Mouse (Mus musculus) MN1 (cell line): ENCODE data around the gene Fam19a1.
"Not testable (repeated sequence)": the region's sequence is repeated elsewhere in the genome, so short reads cannot be mapped to it uniquely, and the experiment has no call there.

Experiments used
- DNase-seq: peaks from one replicate; pipeline ENCODE4 v3.0.0-alpha.2; 2016; ENCODE audit warnings: low spot score

Fam19a1 gene

DNA sequence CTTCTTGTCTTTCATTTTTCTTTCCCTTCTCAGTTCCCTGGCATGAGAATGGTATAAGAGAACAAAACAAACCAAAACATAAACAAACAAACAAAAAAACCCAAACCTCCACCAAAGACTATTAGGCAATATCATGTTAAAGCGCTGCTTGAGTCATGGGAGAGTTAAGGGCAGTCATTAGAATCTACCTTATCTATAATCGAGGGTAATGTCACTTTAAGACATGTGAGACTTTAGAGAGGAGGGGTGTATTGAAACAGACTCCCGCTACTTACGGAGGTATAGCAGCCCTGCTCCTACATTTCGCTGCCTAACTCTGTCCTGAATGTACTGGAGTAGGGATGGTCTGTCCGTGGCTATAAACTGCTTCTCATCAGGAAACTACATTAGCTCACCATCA lies at the start of gene Fam19a1:
Gene Fam19a1, plus strand, starts transcription at position 301 of the 400 bp plus-strand sequence.
- DNase-seq: no peak

DNA sequence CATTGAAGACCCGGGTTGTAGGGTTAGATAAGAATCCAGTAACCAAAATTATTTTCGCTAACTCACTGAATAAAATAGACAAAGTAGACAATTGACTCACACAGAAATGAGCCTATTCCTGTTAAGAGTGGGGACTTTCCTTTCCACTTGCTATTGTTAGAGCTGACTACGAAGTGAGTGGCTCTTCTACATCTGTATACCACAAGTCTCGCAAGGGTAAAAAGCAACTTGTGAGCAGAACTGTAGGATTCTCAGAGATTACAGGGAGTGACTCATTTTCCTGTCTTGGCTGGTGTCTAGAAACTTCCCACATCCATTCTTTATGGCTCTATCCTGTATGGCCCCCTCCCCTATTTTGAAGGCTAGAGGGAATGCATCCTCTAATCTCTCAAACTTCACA lies 41.9 kb upstream of the Fam19a1 start:
- no peak for DNase-seq

DNA sequence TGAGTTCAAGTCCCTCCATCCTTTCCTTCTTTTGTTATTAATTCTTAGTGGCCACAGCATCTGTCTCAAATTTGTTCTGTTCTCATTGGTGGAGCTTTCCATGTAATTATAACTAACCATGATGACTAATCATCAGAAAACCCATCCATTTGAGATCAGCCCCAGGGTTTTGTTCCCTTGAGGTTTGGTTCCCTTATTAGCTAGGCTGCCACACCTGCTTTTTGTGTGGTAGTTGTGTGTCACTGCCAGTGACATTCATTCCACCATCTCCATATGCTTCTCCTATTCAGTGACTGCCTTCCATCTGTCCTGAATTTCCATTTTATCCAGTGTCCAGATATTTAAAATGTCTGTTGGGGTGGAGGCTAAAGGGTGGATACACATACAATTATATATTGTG lies 41.4 kb upstream of the Fam19a1 start:
- no peak for DNase-seq

DNA sequence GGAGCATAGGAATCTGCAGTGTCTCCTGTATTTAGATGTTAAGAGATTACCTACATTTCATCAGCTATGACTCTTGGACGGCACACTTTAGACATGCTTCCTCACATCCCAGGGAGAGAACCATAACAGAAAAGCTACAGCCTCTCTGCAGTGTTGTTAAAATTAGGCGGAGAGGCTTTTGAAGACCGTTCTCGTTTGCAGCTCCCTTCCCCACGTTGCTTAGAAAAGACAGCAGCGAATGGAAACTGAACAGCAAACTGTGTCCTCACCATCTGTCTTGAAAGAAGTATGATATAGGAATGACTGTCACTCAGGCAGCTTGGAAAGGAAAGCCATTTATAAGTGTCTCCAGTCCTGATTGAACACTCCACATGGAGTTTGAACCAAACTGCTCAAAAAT lies 23.0 kb upstream of the Fam19a1 start:
- DNase-seq: no peak

DNA sequence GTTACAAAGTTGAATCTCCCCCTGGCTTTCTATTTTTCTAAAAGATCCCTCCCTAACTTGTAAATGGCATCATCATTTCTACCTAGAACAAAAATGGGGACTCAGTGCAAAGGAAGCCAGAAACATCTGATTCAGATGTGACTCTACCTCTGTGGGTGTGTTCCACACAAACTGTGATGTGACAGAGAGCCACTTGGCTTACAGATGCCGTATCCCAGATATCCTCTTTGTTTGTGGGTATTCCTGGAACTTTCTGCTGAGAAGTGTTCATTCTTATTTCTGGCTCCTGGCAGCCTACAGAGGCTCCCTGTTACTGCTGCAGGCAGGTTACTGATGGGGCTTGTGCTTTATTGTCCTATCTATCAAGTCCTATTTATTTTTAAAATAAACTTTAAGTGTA lies 19.2 kb upstream of the Fam19a1 start:
- DNase-seq: no peak

DNA sequence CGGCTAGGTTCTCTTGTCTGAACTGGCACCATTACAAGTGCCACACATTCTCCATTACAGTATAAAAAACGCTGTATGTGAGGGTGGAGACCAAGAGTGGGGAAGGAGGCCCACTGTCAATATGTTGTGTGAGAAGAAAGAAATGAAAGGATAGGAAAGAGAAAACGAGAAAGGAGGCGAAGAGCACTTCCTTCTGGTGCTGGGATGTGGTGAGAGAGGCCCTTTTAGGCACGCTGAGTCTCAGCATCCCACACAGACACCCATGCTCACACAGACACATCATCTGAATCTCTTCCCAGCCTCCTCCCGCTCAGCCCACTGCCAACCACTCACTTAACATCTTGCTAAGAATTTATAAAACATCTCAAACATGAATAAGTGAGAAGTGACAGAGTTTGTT lies 14.7 kb upstream of the Fam19a1 start:
- no peak for DNase-seq

DNA sequence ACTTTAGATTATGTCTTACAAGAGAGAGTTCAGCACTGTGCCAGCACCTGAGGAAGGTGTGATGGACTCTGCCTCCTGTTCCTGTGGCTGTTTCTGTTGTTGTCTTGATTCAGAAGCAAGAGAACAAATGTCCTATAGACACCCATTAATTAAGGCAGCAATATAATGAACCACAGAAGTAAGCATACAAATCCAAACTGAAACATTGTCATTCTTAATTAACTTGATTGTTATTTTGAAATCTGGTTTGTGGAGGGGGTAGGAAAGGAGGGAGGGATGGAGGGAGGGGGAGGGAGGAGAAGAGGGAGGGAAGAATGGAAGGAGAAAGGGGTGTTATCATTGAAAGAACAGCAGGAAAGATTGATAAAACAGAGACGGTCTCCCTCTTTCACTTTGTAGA lies 1.3 kb upstream of the Fam19a1 start:
- DNase-seq: no peak

DNA sequence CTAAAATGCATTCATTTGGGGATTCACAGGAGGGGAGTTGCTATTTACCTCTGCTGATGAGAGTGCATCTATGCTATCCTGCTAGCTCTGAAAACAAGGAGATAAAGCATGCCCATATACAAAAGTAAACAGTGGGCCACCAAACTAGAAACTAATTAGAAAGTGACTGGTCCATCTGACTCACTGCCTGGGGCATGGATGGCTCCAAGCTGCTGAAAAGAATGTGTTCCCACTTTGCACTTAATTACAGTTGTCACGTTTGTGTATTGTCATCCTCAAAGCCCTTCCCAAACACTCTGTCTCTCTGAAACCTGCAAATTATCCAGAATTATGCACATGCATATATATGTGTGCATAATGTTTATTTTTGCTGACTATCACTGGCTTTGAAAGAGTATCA lies 1.2 kb downstream of the Fam19a1 start:
- no peak for DNase-seq

DNA sequence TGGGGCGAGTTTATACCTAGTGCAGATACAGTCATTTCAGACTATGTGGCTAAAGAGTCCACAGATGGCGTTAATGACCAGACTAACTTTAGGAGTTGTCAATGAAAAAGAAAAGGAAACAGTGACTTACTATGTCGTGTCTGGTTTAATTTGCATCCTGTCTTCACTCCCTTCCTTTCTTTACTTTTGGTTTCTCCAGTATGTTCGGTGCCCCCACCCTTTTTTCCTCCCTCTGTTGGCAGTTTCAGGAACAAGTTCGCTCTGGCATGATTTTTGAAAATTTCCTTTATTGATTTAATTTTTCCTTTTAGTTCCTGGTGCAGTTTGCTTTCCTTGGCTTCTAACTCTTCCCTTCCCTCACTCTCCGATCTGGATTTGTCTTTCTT lies 3.2 kb downstream of the Fam19a1 start:
- DNase-seq: no peak

DNA sequence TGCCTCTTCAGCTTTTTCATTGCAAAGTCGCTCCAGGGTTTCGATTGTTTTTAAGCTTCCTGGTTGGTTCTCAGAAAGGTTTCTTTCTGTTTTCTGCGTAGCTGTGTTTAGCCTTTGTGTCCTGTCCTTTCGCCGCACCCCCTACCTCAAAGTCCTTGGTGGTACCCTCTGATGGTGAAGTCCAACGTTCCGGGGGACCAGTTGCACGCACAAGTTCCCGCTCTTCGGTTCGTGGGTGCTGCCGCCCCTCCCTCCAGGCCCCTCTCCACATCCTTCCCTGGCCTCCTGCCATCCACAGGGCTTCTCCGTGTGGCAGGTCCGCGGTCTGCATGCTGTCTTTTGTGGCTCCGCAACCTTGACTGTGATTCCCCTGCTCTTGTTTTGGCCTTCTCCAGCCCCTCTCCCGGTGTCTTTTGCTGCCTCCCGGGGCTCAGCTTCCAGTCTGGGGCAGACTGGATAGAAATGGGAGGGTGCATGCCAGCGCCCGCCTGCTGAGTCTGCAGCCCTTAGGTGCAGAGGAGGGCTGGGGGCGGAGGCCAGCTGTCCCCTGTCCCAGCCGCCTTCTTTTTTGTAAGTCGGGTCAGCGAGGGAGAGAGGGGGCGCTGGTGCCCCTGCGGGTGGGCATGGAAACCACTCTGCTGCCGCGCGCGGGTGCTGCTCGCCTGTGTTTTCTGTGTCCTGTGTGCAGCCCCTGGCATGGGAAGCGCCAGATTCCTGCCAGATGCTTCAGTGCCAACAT lies 3.7 kb downstream of the Fam19a1 start:
- no peak for DNase-seq

DNA sequence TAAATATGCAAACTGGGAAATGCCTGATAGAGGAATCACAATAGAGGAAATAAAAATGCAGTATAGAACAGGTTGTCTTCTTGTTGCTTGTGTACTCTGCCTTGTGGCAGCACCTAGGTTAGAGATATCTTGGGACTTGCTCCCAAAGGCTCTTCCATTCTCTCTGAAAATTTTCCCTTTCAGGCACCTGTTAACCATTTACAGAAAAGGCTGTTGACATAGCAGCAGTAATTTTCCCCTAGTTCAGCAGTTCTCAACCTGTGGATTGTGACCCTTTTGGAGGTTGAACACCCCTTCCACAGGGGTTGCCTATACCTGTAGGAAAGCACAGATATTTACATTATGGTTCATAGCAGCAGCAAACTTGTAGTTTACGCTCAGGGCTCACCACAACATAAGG lies 30.4 kb downstream of the Fam19a1 start:
- no peak for DNase-seq

DNA sequence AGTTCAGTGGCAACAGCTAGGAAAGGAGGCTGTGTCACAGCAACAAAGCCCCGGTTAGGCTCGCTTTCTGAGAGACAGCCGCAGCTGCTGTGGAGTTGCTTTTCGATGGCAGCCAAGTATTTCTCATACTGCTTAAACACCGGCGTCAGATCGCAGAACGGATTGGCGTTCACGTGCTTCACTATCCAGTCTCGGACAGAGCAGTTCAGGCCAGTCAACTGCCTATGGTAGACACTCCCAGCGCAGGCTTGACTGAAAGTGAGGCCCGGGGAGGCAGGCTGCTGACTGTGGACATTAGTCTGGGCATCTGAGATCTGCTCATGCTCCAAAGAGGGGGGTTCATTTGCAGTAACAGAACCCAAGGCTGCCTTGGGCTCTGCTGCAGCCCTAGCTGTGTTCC lies 52.4 kb downstream of the Fam19a1 start:
- no peak for DNase-seq

DNA sequence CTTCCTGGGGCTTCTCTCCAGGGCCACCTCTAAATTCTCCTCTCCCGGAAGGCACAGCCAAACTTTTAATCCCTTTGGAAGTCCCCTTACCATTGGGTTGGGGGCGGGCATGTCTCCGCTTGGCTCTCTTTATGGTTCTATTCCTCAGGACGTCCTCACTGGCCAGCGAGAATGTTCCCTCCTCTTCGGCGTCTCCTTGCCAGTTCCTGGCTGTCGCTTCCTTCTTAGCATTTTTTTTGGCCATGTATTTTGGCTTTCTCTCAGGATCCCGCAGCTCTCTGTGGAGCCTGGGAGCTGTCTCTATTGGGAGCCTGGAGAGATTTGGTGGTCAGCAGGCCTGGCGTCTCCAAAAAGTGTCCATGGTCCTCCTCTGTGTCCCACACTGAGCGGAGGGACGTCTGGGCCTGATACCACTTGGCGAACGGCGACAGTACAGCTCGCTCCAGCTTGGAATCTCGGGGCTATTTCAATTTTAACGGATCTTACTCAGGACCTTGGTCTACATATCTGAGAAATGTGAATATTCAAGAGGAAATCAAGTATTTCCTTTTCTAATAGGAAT lies 52.9 kb downstream of the Fam19a1 start, which contains the start of gene 1700123L14Rik:
Gene 1700123L14Rik, minus strand, starts transcription at position 426 of the 562 bp plus-strand sequence.
- no peak for DNase-seq

DNA sequence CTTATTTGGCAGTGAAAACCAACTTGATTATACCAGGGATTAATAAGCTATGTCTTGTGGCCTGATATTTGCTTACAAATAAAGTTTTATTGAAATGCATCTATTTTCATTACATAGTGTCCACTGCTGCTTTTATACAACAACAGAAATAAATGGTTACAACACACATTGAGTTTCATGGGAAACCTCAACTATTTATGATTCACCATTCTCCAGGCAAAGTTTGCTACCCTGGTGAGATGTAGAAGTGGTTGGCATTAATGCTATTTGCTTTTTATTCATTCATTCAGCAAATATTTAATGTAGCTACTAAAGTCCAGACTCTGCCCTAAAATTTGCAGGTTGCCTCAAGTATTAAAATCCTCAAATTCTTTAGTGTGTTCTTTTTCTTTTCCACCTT lies 54.1 kb downstream of the Fam19a1 start:
- DNase-seq: no peak

DNA sequence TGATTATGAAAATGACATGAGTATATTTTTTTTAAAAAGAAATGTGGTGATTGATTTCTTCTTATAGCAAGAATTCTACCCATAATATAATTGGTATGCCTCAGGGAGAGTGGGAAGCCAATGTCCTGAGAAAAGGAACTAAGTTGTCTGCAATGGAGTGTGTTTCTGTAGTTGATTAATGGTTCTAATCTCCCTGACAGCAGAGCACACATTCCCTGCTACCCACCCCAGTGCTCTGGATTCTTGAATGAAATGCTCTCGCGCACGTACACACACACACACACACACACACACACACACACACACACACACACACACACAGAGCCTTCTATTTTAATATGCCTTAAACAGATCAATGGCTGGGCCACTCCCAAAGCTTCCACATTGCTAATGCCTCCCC lies 60.7 kb downstream of the Fam19a1 start:
- DNase-seq: no peak

DNA sequence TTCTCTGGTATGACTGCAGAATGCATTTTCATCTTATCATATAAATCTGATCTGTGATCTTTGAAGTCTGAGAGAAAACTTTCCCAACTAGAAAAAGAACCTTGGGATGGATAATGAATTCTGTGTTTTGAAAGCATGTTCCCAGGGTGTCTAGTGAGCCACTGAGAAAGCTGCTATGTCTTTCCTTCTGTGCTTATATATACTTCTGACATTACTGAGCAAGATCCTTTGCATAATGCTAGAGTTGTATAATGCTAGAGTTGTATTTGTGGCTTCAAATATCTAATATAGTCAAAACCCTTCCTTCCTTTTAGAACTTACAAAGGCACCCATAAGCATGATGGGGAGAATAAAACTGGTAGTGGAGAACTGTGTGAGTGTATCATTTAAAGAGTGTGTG lies 65.6 kb downstream of the Fam19a1 start:
- DNase-seq: no peak

DNA sequence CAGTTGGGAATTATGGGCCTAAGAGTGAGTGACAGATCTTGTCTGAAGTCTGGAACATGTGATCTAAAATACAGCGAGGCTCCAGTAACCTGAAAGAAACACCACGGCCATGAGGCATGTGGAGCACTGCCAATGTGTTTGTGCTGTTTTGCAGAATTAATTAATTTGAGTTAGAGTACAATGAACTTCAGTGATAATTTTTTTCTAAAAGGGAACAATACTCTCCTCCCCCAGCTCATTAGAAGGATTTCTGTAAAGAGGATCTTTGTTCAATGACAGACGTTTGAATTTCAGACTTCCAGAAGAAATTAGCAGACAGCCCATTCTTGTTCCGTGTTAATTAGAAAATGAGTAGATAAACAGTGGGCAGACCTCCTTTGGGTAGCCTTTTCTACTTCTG lies 70.4 kb downstream of the Fam19a1 start:
- DNase-seq: no peak

DNA sequence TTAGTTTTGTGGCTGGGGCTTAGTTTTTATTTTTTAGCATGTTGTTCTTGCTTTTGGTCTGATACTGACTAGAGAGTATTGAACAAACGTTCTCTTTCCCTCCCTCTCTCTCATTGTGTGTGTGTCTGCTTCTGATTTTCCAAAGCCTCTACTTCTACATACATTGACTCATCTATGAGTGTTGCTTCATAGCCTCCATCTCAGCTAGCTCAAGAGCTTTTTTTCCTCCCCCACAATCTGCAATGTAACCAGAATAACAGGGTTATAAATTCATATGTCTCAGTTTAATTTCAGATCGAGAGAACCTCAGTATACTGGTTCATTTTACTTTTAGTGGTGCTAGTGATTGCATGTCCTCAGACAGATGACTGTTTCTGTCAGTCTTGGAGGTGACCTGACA lies 73.6 kb downstream of the Fam19a1 start:
- DNase-seq: no peak

DNA sequence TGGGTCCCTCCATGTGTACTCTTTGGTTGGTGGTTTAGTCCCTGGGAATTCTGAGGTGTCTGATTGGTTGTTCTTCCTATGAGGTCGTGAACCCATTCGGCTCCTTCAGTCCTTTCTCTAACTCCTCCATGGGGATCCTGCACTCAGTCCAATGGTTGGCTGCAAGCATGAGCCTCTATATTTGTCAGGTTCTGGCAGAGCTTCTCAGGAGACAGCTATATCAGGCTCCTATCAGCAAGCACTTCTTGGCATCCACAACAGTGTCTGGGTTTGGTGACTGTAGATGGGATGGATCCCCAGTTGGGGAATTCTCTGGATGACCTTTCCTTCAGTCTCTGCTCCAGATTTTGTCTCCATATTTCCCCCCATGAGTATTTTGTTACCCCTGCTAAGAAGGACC lies 86.0 kb downstream of the Fam19a1 start:
- DNase-seq: not testable (repeated sequence)

DNA sequence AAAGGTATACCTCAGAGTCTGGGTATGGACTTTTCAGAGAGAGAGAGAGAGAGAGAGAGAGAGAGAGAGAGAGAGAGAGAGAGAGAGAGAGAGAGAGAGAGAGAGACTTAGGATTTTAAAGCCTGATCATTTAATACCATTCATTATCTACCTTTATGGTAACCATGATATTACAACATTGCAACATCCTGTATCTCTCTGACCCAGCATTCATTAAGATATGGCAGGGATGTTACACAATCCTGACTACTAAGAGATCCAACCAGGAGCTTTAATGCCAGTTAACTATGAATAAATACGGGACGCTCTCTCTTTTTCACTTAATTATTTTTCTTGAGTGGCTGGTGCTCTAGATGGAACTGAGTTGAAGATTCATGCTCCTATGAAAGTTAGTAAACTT lies 92.4 kb downstream of the Fam19a1 start:
- DNase-seq: no peak

DNA sequence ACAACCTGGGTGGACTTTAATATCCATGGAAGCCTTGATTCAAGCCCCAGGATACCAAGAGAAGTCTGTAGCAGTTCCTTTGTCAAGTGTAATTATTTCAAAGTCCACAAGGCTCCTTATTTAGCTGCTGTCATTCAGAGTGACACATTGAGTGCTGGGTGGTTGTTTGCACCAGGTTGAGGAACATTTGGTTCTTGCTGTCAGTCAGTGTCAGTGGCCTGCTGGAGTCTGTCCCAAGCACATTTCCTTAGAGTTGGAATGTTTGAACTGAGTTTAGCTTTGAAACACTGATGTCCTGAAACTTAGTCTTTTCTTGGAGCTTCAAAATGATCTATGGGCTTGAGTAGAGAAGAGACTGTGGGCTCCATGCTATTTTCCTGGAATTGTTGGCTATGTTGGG lies 121.9 kb downstream of the Fam19a1 start:
- DNase-seq: no peak

DNA sequence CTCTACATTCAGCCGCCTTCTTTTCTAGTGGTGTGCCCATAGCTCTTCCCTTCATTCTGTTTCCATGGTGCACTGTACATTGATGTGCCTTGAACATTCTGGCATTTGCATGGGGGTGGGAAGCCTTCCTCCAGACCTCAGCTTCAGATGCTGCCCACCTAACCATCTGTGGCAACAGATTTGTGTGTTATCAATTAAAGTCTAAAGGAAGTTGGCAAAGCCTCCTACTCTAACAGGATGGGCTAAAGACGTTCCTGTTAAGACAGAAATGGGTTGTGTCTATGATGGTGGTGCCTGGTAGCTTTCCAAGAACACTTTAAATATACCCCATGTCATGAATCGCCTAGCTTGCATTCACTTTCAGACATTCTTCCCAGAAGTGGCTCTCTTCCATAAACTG lies 131.4 kb downstream of the Fam19a1 start:
- no peak for DNase-seq

DNA sequence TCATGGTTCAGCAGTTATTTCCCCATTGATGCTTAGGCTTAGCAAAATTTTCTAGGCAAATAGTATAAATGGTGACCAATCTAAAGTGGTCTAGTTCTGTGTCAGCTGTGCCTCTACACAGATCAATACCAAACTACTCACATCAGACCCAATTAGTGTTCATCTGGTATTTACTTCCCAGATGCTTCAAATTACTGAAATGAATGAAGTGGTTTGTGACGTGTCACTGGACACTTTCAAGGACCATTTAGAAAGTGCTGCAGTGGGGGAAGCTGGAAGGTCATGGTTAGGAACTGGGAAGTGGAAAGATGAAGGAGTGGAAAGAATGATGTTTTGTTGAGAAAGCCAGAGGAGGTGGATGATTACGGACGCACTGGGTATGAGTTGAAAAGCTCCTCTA lies 139.0 kb downstream of the Fam19a1 start:
- no peak for DNase-seq

DNA sequence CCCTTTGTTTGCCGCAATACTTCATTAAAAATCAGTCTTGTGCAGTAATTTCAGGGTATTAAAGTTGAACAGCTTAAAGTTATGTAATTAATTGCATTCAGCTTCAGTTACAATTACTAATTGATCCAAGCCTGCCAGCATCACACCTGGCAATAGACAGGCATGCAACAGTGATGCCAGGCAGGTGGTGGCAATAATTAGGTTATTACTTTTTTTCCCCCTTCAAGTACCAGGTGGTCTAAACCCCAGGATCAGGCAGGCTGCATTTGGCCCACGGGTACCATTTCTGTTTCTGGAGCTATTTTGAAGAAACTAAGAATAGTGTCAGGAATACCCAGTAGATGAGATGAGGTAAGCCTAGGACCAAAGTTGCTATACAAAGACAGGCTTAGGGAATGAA lies 141.9 kb downstream of the Fam19a1 start:
- DNase-seq: no peak
